Mouse (Mus musculus) intestine, postnatal 0 days (tissue): ENCODE measurements at regions not wholly inside any gene's neighbourhood (a gene's known extent, or its start where the extent isn't known, plus 50 kb on each side); places are given as distances from the start of the nearest gene placed in this dataset.

Source experiments
- ATAC-seq: fragments of 200-750 bp; cut with Nextera tagmentation; 2 replicates; pipeline ENCODE4 v1.8.0; 2017; ENCODE audit warnings: mild to moderate bottlenecking, moderate TSS enrichment, moderate library complexity
- H3K27ac ChIP-seq: fragments of 300-500 bp; sonication (generic); 2 replicates; pipeline ENCODE4 v1.5.1; 2014; ENCODE audit warnings: mild to moderate bottlenecking, low read depth, low read length, moderate library complexity
- H3K27me3 ChIP-seq: fragments of 300-500 bp; sonication (generic); replicated peaks from 2 replicates; pipeline ENCODE4 v1.6.1; 2014; ENCODE audit warnings: low read length, mixed read lengths; ENCODE audit not compliant: control insufficient read depth, insufficient read depth
- H3K36me3 ChIP-seq: fragments of 300-500 bp; sonication (generic); 2 replicates; pipeline ENCODE4 v1.6.1; 2014; ENCODE audit warnings: mild to moderate bottlenecking, moderate library complexity; ENCODE audit not compliant: control insufficient read depth, insufficient read depth
- H3K4me1 ChIP-seq: fragments of 300-500 bp; sonication (generic); replicated peaks from 2 replicates; pipeline ENCODE4 v1.6.1; 2014; ENCODE audit warnings: antibody characterized with exemption, low read length, mixed read lengths; ENCODE audit not compliant: control insufficient read depth, insufficient read depth
- H3K4me2 ChIP-seq: fragments of 300-500 bp; sonication (generic); replicated peaks from 2 replicates; pipeline ENCODE4 v1.6.1; 2014; ENCODE audit warnings: low read depth, mild to moderate bottlenecking, moderate library complexity
- H3K4me3 ChIP-seq: fragments of 300-500 bp; sonication (generic); 2 replicates; pipeline ENCODE4 v1.5.1; 2014; ENCODE audit warnings: low read depth, low read length
- H3K9ac ChIP-seq: fragments of 300-500 bp; sonication (generic); 2 replicates; pipeline ENCODE4 v1.6.1; 2014; ENCODE audit warnings: mild to moderate bottlenecking, low read depth, low read length
- H3K9me3 ChIP-seq: fragments of 300-500 bp; sonication (generic); 2 replicates; pipeline ENCODE4 v1.6.1; 2016; ENCODE audit warnings: mixed run types; ENCODE audit not compliant: control insufficient read depth
- CTCF ChIP-seq: sonication (generic); IDR thresholded peaks from 2 replicates; pipeline ENCODE4 v1.5.1; 2016; ENCODE audit warnings: low read depth, mild to moderate bottlenecking, control low read depth, antibody characterized with exemption, moderate library complexity
- WGBS: fragments of 180-500 bp; shearing (Covaris S2); extraction: QIAGEN DNeasy Blood & Tissue Kit; methylation state at CpG from one replicate; pipeline ENCODE4 v1.1.7; 2014; 5-methylcytosine and 5-hydroxymethylcytosine counted together

GRCm38 (mm10) chr4:12538043-12538442 is 366.2 kb upstream of the Fam92a start:
- no peak for TF ChIP-seq CTCF
- no peaks in the 10 kb centered on the region for H3K9me3 ChIP-seq
- H3K9ac ChIP-seq, result no peak overlapping the region
- 68% methylated on average over 5 of the region's 5 CpGs for WGBS
- no peaks in the 10 kb centered on the region for H3K4me1 ChIP-seq
- no peak overlapping the region for H3K27ac ChIP-seq
- no peak overlapping the region for H3K4me2 ChIP-seq
- no peaks in the 10 kb centered on the region for H3K36me3 ChIP-seq
- no peak overlapping the region for H3K4me3 ChIP-seq
- ATAC-seq, result no peak
- no peaks in the 10 kb centered on the region for H3K27me3 ChIP-seq

GRCm38 (mm10) chr4:12534151-12534550 is 362.3 kb upstream of the Fam92a start:
- no peak overlapping the region for H3K27ac ChIP-seq
- H3K9ac ChIP-seq, result no peak overlapping the region
- H3K36me3 ChIP-seq, result no peaks in the 10 kb centered on the region
- ATAC-seq, result no peak
- no peaks in the 10 kb centered on the region for H3K9me3 ChIP-seq
- WGBS, result 37% methylated on average over 2 of the region's 2 CpGs
- no peak overlapping the region for H3K4me3 ChIP-seq
- no peak for TF ChIP-seq CTCF
- H3K4me2 ChIP-seq, result no peak overlapping the region
- no peaks in the 10 kb centered on the region for H3K4me1 ChIP-seq
- no peaks in the 10 kb centered on the region for H3K27me3 ChIP-seq

- Histone ChIP-seq H3K4me2 (no peak overlapping the region), H3K36me3 (no peaks in the 10 kb centered on the region), H3K9me3 (no peaks in the 10 kb centered on the region), H3K9ac (no peak overlapping the region), H3K4me1 (no peaks in the 10 kb centered on the region), H3K27ac (no peak overlapping the region), H3K27me3 (no peaks in the 10 kb centered on the region), H3K4me3 (no peak overlapping the region)
- 52% methylated on average over 4 of the region's 4 CpGs for WGBS
- TF ChIP-seq CTCF, result no peak
- ATAC-seq, result no peak
Measured at GRCm38 (mm10) chr4:12532961-12533360, 361.1 kb upstream of the Fam92a start.

GRCm38 (mm10) chr4:12522358-12522757 is 350.5 kb upstream of the Fam92a start:
- Histone ChIP-seq H3K36me3 (no peaks in the 10 kb centered on the region), H3K27me3 (no peaks in the 10 kb centered on the region), H3K4me2 (no peak overlapping the region), H3K27ac (no peak overlapping the region), H3K9me3 (no peaks in the 10 kb centered on the region), H3K4me3 (no peak overlapping the region), H3K9ac (no peak overlapping the region), H3K4me1 (no peaks in the 10 kb centered on the region)
- WGBS, result 75% methylated on average over 7 of the region's 7 CpGs
- ATAC-seq, result no peak
- TF ChIP-seq CTCF, result no peak

GRCm38 (mm10) chr4:12521246-12521645 is 349.4 kb upstream of the Fam92a start:
- no peak overlapping the region for H3K27ac ChIP-seq
- TF ChIP-seq CTCF, result no peak
- H3K9ac ChIP-seq, result no peak overlapping the region
- ATAC-seq, result no peak
- 84% methylated on average over 7 of the region's 7 CpGs for WGBS
- no peaks in the 10 kb centered on the region for H3K4me1 ChIP-seq
- H3K27me3 ChIP-seq, result no peaks in the 10 kb centered on the region
- H3K36me3 ChIP-seq, result no peaks in the 10 kb centered on the region
- no peak overlapping the region for H3K4me3 ChIP-seq
- H3K4me2 ChIP-seq, result no peak overlapping the region
- no peaks in the 10 kb centered on the region for H3K9me3 ChIP-seq

GRCm38 (mm10) chr4:12516497-12516896 is 344.7 kb upstream of the Fam92a start:
- ATAC-seq, result no peak
- TF ChIP-seq CTCF, result no peak
- H3K4me2 ChIP-seq, result no peak overlapping the region
- no peaks in the 10 kb centered on the region for H3K27me3 ChIP-seq
- no peak overlapping the region for H3K4me3 ChIP-seq
- no peaks in the 10 kb centered on the region for H3K9me3 ChIP-seq
- 65% methylated on average over 10 of the region's 10 CpGs for WGBS
- no peak overlapping the region for H3K9ac ChIP-seq
- H3K27ac ChIP-seq, result no peak overlapping the region
- H3K4me1 ChIP-seq, result no peaks in the 10 kb centered on the region
- H3K36me3 ChIP-seq, result no peaks in the 10 kb centered on the region
